Mouse (Mus musculus) thymus, postnatal 0 days (tissue): ENCODE data around the gene Clec2h. TPM values are rescaled to one million over a fixed set of nuclear protein-coding genes. Genes with fewer than 3 reads are reported as not detected.

Experiments used
- polyA plus RNA-seq: library from polyadenylated mRNA; unstranded; fragments of >200 nt; fragmentation: Nextera tagmentation; extraction: Ambion mirVana; gene quantifications from 2 replicates; pipeline ENCODE4 v1.2.1, GENCODE M21; 2015

The Clec2h gene
- polyA plus RNA-seq, 1 experiment from 2014 or later: not detected

Other genes starting within 250 kb of the Clec2h start
- gene Itfg2, start 237.5 kb upstream of the Clec2h start, polyA plus RNA-seq: 20.2 and 23.0 TPM in 2 replicates
- 213 and 261 TPM in 2 replicates for gene Fkbp4, start 223.7 kb upstream of the Clec2h start, polyA plus RNA-seq
- gene Pzp, start 135.7 kb upstream of the Clec2h start, polyA plus RNA-seq: not detected in 2 replicates
- 0.84 and 0.94 TPM in 2 replicates for gene A2ml1, start 80.8 kb upstream of the Clec2h start, polyA plus RNA-seq
- gene Klrb1a, start 38.9 kb upstream of the Clec2h start, polyA plus RNA-seq: 1.1 and 1.5 TPM in 2 replicates
- gene Klrb1, start 60.7 kb downstream of the Clec2h start, polyA plus RNA-seq: not detected in 2 replicates
- gene Klrb1c, start 126.8 kb downstream of the Clec2h start, polyA plus RNA-seq: 1.5 and 1.6 TPM in 2 replicates
- gene Gm44511, start 163.9 kb downstream of the Clec2h start, polyA plus RNA-seq: 0.58 and 0.96 TPM in 2 replicates
- gene Klrb1b, start 163.9 kb downstream of the Clec2h start, polyA plus RNA-seq: 0.92 and 1.1 TPM in 2 replicates
- gene Clec2i, start 225.2 kb downstream of the Clec2h start, polyA plus RNA-seq: 12.3 and 14.2 TPM in 2 replicates
- 48.3 and 50.0 TPM in 2 replicates for gene BC035044, start 228.7 kb downstream of the Clec2h start, polyA plus RNA-seq